Mouse (Mus musculus) mouse embryonic stem cell (cell line): ENCODE measurements at regions not wholly inside any gene's neighbourhood (a gene's known extent, or its start where the extent isn't known, plus 50 kb on each side); places are given as distances from the start of the nearest gene placed in this dataset.

Source experiments
- in situ Hi-C, 2 experiments: fragments of 300-500 bp; cut with MboI; formaldehyde crosslinking; loops; 1 replicate in 1 of 2; 3 replicates in 1 of 2; pipeline ENCODE4 v1.14.3; 2019 to 2020; ENCODE audit warnings: low sequenced_read_pairs in 2 of 2, low pct_unique_long_range_greater_than_20kb in 1 of 2, mixed read lengths in 1 of 2; ENCODE audit not compliant: unreplicated experiment in 1 of 2

- in situ Hi-C loops = no loop called here
These were observed 398.5 kb downstream of the Gxylt1 start for GRCm38 (mm10) chr15:92876438-92876837.

GRCm38 (mm10) chr15:92864106-92864505 lies 410.9 kb downstream of the Gxylt1 start:
- in situ Hi-C loops = no loop called here

DNA sequence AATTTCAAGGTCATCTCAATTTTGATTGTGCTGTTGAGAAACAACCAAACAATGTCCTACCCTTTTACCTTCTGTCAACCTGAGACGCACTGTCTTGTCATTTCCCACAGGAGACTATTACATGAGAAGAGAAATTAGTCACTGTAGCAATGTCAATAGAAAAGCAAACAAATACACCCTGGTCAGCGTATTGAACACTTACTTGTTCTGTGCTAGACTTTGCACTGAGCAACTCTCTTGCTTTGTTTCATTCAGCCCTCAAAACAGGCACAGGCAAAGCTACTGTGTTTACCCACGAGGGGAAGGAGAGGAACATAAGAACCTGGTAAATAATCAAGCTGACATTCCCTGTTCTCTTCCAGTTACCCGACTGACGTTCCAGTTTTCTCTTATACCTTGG lies 424.1 kb downstream of the Gxylt1 start:
- in situ Hi-C loops = no loop called here

- in situ Hi-C loops = no loop called here
These were observed 434.9 kb downstream of the Gxylt1 start for GRCm38 (mm10) chr15:92840035-92840434.

DNA sequence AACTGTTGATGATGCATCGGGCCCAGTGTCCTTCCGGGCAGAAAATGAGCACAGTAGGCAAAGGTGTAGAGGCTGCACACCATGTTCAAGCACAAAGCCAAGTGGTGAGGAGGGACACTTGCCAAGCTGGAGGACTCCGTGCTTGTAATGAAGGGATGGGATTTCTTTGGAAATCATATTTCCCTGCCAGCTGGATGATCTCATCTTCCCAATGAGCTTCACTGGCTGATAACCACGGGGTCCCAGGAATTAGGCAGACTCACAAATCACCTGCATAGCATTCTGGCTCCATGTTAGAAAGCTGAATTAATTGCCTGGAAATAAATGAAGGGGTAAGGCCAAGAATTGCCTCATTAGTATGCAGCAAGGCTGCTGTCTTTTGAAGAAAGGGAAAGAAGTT lies 435.4 kb downstream of the Gxylt1 start:
- in situ Hi-C loops = no loop called here

GRCm38 (mm10) chr15:92826136-92826535 lies 429.5 kb downstream of the Pdzrn4 start:
- in situ Hi-C loops = no loop called here
